Mouse (Mus musculus): ENCODE measurements around the gene Zfp148. TPM values are rescaled to one million over a fixed set of nuclear protein-coding genes. Genes with fewer than 3 reads are reported as not detected.
A peak's percentile ranks its signal among the peaks of the same experiment; 100 is the strongest.
"Not testable (repeated sequence)": the region's sequence is repeated elsewhere in the genome, so short reads cannot be mapped to it uniquely, and the experiment has no call there.

The Zfp148 gene
- total and polyA plus RNA-seq, 3 experiments = 6.1 to 40.9 (median 37.9) TPM

DNA sequence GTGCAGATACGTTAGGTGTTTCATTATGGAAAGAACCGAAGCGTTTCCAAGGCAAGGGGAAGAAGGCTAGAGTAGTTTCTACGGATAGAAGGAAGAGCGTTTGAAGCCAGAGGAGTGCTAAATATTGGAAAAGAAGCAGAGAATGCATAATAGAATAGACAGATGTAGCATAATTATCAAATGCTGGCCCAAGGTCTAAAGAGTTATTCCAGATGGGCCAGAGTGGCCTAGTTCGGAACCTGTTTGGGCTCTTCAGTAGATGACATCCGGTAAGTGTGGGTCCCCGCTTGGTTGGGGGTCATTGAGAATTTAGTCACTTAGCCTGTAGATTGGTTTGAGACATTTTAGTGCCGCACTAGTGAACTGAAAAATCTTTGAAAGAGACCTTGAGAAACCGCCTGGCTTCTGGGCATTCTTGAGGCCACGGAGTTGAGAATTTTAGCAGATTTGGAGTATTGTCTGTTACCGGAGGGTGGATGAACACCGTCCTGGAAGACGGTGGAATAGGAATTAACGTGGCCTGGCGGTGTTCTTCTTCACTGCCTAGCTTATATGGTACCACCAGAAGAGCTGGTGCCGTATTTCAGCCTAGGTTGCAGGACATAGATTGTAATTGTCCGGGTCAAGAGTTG lies 1.1 kb downstream of the Zfp148 start:
- intact Hi-C loops (cut with DNase I) = loop anchor here (5.0 kb wide), 2 partner anchors 101 to 199 kb away; no protein-coding TSS in a partner anchor

GRCm38 (mm10) chr16:33382341-33382740 lies 1.7 kb downstream of the Zfp148 start:
- 5% methylated on average over 4 of the region's 4 CpGs for WGBS
- no peak for DNase-seq
- no peaks in the 10 kb centered on the region for H3K27me3 ChIP-seq (ENCODE audit: control insufficient read depth, insufficient read depth, low read length)
- peaks cover 20% of the 10 kb centered on the region for H3K79me2 ChIP-seq (replicated peaks; ENCODE audit: control insufficient read depth, insufficient read depth, low read length)
- H3K36me3 ChIP-seq (ENCODE audit: control insufficient read depth, insufficient read depth, low read length) = peaks cover 2% of the 10 kb centered on the region
- peak overlapping the region; percentile 69 for H3K4me3 ChIP-seq
- no peak overlapping the region; the same call in 1 of the 2 replicates for H3K27ac ChIP-seq
- intact Hi-C loops (cut with DNase I) = loop anchor here (5.0 kb wide), 2 partner anchors 100 to 200 kb away; no protein-coding TSS in a partner anchor
- peak overlapping the region; percentile 96 for H3K9ac ChIP-seq (ENCODE audit: low read depth, low read length)
- TF ChIP-seq EP300 (IDR thresholded peaks at IDR 0.05; ENCODE audit: insufficient read depth, low read depth, low read length) (no peak), POLR2A (IDR thresholded peaks at IDR 0.05; ENCODE audit: insufficient read depth, low read depth, low read length) (no peak), CTCF (IDR thresholded peaks at IDR 0.05) (no peak)
- peaks cover 5% of the 10 kb centered on the region for H3K4me1 ChIP-seq (ENCODE audit: control insufficient read depth, insufficient read depth, low read length)

More for the DNA sequence above, 1.1 kb downstream of the Zfp148 start:
- peak overlapping the region; percentile 93 for H3K27ac ChIP-seq
- peak overlapping the region; percentile 69 for H3K4me3 ChIP-seq
- no peak for TF ChIP-seq CTCF (IDR thresholded peaks at IDR 0.05)
- TF ChIP-seq EP300 (IDR thresholded peaks at IDR 0.05; ENCODE audit: insufficient read depth, low read depth, low read length) = no peak
- TF ChIP-seq POLR2A (IDR thresholded peaks at IDR 0.05; ENCODE audit: insufficient read depth, low read depth, low read length) = no peak
- no peak for DNase-seq
- H3K27me3 ChIP-seq (ENCODE audit: control insufficient read depth, insufficient read depth, low read length) = no peaks in the 10 kb centered on the region
- H3K9ac ChIP-seq (ENCODE audit: low read depth, low read length) = peak overlapping the region; percentile 96
- 2% methylated on average over 18 of the region's 18 CpGs for WGBS
- H3K79me2 ChIP-seq (replicated peaks; ENCODE audit: control insufficient read depth, insufficient read depth, low read length) = peaks cover 14% of the 10 kb centered on the region
- H3K36me3 ChIP-seq (ENCODE audit: control insufficient read depth, insufficient read depth, low read length) = peaks cover 2% of the 10 kb centered on the region
- peaks cover 5% of the 10 kb centered on the region for H3K4me1 ChIP-seq (ENCODE audit: control insufficient read depth, insufficient read depth, low read length)

GRCm38 (mm10) chr16:33383584-33383983 lies 2.9 kb downstream of the Zfp148 start:
- Histone ChIP-seq H3K36me3 (ENCODE audit: control insufficient read depth, insufficient read depth, low read length) (peaks cover 2% of the 10 kb centered on the region), H3K9ac (ENCODE audit: low read depth, low read length) (no peak overlapping the region), H3K79me2 (replicated peaks; ENCODE audit: control insufficient read depth, insufficient read depth, low read length) (peaks cover 20% of the 10 kb centered on the region), H3K4me3 (no peak overlapping the region), H3K27ac (no peak overlapping the region), H3K4me1 (ENCODE audit: control insufficient read depth, insufficient read depth, low read length) (peaks cover 5% of the 10 kb centered on the region), H3K27me3 (ENCODE audit: control insufficient read depth, insufficient read depth, low read length) (no peaks in the 10 kb centered on the region)
- DNase-seq = no peak
- intact Hi-C loops (cut with DNase I) = loop anchor here (5.0 kb wide), 2 partner anchors 99 to 201 kb away; no protein-coding TSS in a partner anchor
- TF ChIP-seq EP300 (IDR thresholded peaks at IDR 0.05; ENCODE audit: insufficient read depth, low read depth, low read length) (no peak), CTCF (IDR thresholded peaks at IDR 0.05) (no peak), POLR2A (IDR thresholded peaks at IDR 0.05; ENCODE audit: insufficient read depth, low read depth, low read length) (no peak)
- WGBS = 85% methylated on average over 3 of the region's 3 CpGs

DNA sequence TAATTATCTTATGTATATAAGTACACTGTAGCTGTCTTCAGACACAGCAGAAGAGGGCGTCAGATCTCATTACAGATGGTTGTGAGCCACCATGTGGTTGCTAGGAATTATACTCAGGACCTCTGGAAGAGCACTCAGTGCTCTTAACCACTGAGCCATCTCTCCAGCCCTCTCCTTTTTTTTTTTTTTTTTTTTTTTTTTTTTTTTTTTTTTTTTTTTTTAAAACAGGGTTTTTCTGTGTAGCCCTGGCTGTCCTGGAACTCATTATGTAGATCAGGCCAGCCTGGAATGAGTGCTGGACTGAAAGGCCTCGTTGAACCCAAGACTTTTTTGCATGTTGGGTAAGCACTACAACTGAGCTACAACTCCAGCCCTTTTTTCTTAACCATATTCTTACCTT lies 3.4 kb downstream of the Zfp148 start:
- not testable (repeated sequence) for H3K4me1 ChIP-seq (ENCODE audit: control insufficient read depth, insufficient read depth, low read length); H3K27ac ChIP-seq; H3K27me3 ChIP-seq (ENCODE audit: control insufficient read depth, insufficient read depth, low read length); H3K36me3 ChIP-seq (ENCODE audit: control insufficient read depth, insufficient read depth, low read length); H3K4me3 ChIP-seq; H3K9ac ChIP-seq (ENCODE audit: low read depth, low read length); DNase-seq
- WGBS = 84% methylated on average over 2 of the region's 2 CpGs
- H3K79me2 ChIP-seq (replicated peaks; ENCODE audit: control insufficient read depth, insufficient read depth, low read length) = peaks cover 20% of the 10 kb centered on the region
- intact Hi-C loops (cut with DNase I) = loop anchor here (5.0 kb wide), 2 partner anchors 98 to 202 kb away; no protein-coding TSS in a partner anchor

DNA sequence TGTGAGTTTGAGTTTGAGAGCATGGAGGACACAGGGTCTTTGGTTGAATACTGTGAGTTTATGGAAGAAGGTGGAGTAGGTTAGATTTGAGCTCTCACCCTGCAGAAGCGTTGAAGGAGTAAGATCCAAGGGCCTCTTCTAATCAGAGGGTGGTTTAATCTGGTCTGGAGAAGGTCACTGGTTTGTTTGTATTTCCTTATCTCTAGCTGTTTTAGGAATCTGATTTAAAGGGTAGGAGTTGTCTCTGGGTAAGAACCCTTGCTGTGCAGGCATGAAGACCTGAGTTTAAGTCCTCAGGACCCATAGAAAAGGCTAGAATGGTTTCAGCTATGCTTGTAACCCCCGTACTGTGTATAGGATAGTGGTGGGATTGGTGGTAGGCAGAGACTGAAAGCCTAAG lies 6.4 kb downstream of the Zfp148 start:
- H3K4me3 ChIP-seq = no peak overlapping the region
- intact Hi-C loops (cut with DNase I) = no loop called here
- H3K79me2 ChIP-seq (replicated peaks; ENCODE audit: control insufficient read depth, insufficient read depth, low read length) = peaks cover 22% of the 10 kb centered on the region
- no peak overlapping the region for H3K9ac ChIP-seq (ENCODE audit: low read depth, low read length)
- no peak for DNase-seq
- H3K36me3 ChIP-seq (ENCODE audit: control insufficient read depth, insufficient read depth, low read length) = peaks cover 2% of the 10 kb centered on the region; the same call in 1 of the 2 replicates
- peaks cover 2% of the 10 kb centered on the region for H3K4me1 ChIP-seq (ENCODE audit: control insufficient read depth, insufficient read depth, low read length)
- WGBS = 64% methylated on average over 2 of the region's 2 CpGs
- H3K27me3 ChIP-seq (ENCODE audit: control insufficient read depth, insufficient read depth, low read length) = no peaks in the 10 kb centered on the region
- H3K27ac ChIP-seq = no peak overlapping the region
- TF ChIP-seq CTCF (IDR thresholded peaks at IDR 0.05) (no peak), POLR2A (IDR thresholded peaks at IDR 0.05; ENCODE audit: insufficient read depth, low read depth, low read length) (no peak), EP300 (IDR thresholded peaks at IDR 0.05; ENCODE audit: insufficient read depth, low read depth, low read length) (no peak)

- Histone ChIP-seq H3K27ac (no peak overlapping the region), H3K9ac (ENCODE audit: low read depth, low read length) (no peak overlapping the region), H3K27me3 (ENCODE audit: control insufficient read depth, insufficient read depth, low read length) (no peaks in the 10 kb centered on the region), H3K36me3 (ENCODE audit: control insufficient read depth, insufficient read depth, low read length) (peaks cover under 1% of the 10 kb centered on the region; the same call in 1 of the 2 replicates), H3K4me1 (ENCODE audit: control insufficient read depth, insufficient read depth, low read length) (peaks cover 2% of the 10 kb centered on the region), H3K4me3 (no peak overlapping the region), H3K79me2 (replicated peaks; ENCODE audit: control insufficient read depth, insufficient read depth, low read length) (peaks cover 22% of the 10 kb centered on the region)
- TF ChIP-seq POLR2A (IDR thresholded peaks at IDR 0.05; ENCODE audit: insufficient read depth, low read depth, low read length) (no peak), EP300 (IDR thresholded peaks at IDR 0.05; ENCODE audit: insufficient read depth, low read depth, low read length) (no peak), CTCF (IDR thresholded peaks at IDR 0.05) (no peak)
- DNase-seq = no peak
- WGBS = 95% methylated on average over 2 of the region's 2 CpGs
- intact Hi-C loops (cut with DNase I) = no loop called here
Observed at GRCm38 (mm10) chr16:33387420-33387819, 6.8 kb downstream of the Zfp148 start.
